Mouse (Mus musculus): ENCODE results near the gene C4bp. TPM values are rescaled to one million over a fixed set of nuclear protein-coding genes. Genes with fewer than 3 reads are reported as not detected.

C4bp gene
- total and polyA plus RNA-seq, 2 experiments = 182 to 394 TPM

GRCm38 (mm10) chr1:130588659-130589058, 72.8 kb downstream of the C4bp start:
- no peak overlapping the region for H3K27ac ChIP-seq (replicated peaks; ENCODE audit: insufficient read depth, low read depth, low read length)
- H3K79me2 ChIP-seq (ENCODE audit: control insufficient read depth, insufficient read depth, low read length) = no peaks in the 10 kb centered on the region
- DNase-seq (ENCODE audit: extremely low read depth, low read depth, low spot score) = no peak
- no peak overlapping the region for H3K9ac ChIP-seq (ENCODE audit: low read depth, low read length)
- WGBS = 81% methylated on average over 9 of the region's 9 CpGs
- H3K27me3 ChIP-seq (ENCODE audit: control insufficient read depth, insufficient read depth, low read length) = no peaks in the 10 kb centered on the region
- H3K36me3 ChIP-seq (ENCODE audit: control insufficient read depth, insufficient read depth, low read length) = no peaks in the 10 kb centered on the region
- H3K4me1 ChIP-seq (ENCODE audit: control insufficient read depth, insufficient read depth, low read length) = no peaks in the 10 kb centered on the region
- no peak overlapping the region for H3K4me3 ChIP-seq (ENCODE audit: insufficient read depth, low read depth, low read length)
- TF ChIP-seq CTCF (IDR thresholded peaks at IDR 0.05; ENCODE audit: low read depth, low read length) = no peak
- no peak for TF ChIP-seq POLR2A (IDR thresholded peaks at IDR 0.05; ENCODE audit: extremely low read depth, insufficient read depth, low read length)

Other genes starting within 250 kb of the C4bp start
- not detected in 2 replicates for gene Cd55b, start 238.6 kb downstream of the C4bp start, total RNA-seq (2014; rRNA removed)
- not detected in 2 replicates for gene Cd55b, start 238.6 kb downstream of the C4bp start, polyA plus RNA-seq (2012; rRNA removed)
- gene Cd55, start 198.9 kb downstream of the C4bp start, total RNA-seq (2014; rRNA removed) = 21.9 and 27.9 TPM in 2 replicates
- 3.0 and 4.7 TPM in 2 replicates for gene Cd55, start 198.9 kb downstream of the C4bp start, polyA plus RNA-seq (2012; rRNA removed)
- gene Zp3r, start 32.0 kb downstream of the C4bp start, total RNA-seq (2014; rRNA removed) = not detected in 2 replicates
- not detected in 2 replicates for gene Zp3r, start 32.0 kb downstream of the C4bp start, polyA plus RNA-seq (2012; rRNA removed)
- 0.20 TPM in 1 of 2 replicates, not detected in the other for gene Gm29427, start 54.2 kb upstream of the C4bp start, total RNA-seq (2014; rRNA removed)
- not detected in 2 replicates for gene Gm29427, start 54.2 kb upstream of the C4bp start, polyA plus RNA-seq (2012; rRNA removed)
- 8.9 and 9.0 TPM in 2 replicates for gene Yod1, start 55.7 kb upstream of the C4bp start, total RNA-seq (2014; rRNA removed)
- gene Yod1, start 55.7 kb upstream of the C4bp start, polyA plus RNA-seq (2012; rRNA removed) = 1.3 and 1.4 TPM in 2 replicates
- 17.8 and 19.5 TPM in 2 replicates for gene Pfkfb2, start 67.6 kb upstream of the C4bp start, total RNA-seq (2014; rRNA removed)
- 5.3 and 8.5 TPM in 2 replicates for gene Pfkfb2, start 67.6 kb upstream of the C4bp start, polyA plus RNA-seq (2012; rRNA removed)
- 0.65 and 0.74 TPM in 2 replicates for gene AA986860, start 70.3 kb upstream of the C4bp start, total RNA-seq (2014; rRNA removed)
- gene AA986860, start 70.3 kb upstream of the C4bp start, polyA plus RNA-seq (2012; rRNA removed) = 0.18 and 0.25 TPM in 2 replicates
- gene Fcamr, start 139.3 kb upstream of the C4bp start, total RNA-seq (2014; rRNA removed) = 0.13 and 0.55 TPM in 2 replicates
- gene Fcamr, start 139.3 kb upstream of the C4bp start, polyA plus RNA-seq (2012; rRNA removed) = 0.09 TPM in 1 of 2 replicates, not detected in the other
- 482 and 517 TPM in 2 replicates for gene Pigr, start 165.1 kb upstream of the C4bp start, total RNA-seq (2014; rRNA removed)
- gene Pigr, start 165.1 kb upstream of the C4bp start, polyA plus RNA-seq (2012; rRNA removed) = 579 and 633 TPM in 2 replicates
- gene Fcmr, start 204.0 kb upstream of the C4bp start, total RNA-seq (2014; rRNA removed) = 0.09 and 0.54 TPM in 2 replicates
- 0.81 and 2.6 TPM in 2 replicates for gene Fcmr, start 204.0 kb upstream of the C4bp start, polyA plus RNA-seq (2012; rRNA removed)
- gene Il24, start 225.8 kb upstream of the C4bp start, total RNA-seq (2014; rRNA removed) = not detected in 2 replicates
- gene Il24, start 225.8 kb upstream of the C4bp start, polyA plus RNA-seq (2012; rRNA removed) = not detected in 2 replicates
- gene Il20, start 249.8 kb upstream of the C4bp start, total RNA-seq (2014; rRNA removed) = not detected in 2 replicates
- not detected in 2 replicates for gene Il20, start 249.8 kb upstream of the C4bp start, polyA plus RNA-seq (2012; rRNA removed)

All from liver, adult 2 months (tissue).